8 mouse cellular contexts compared by ENCODE assay signal in the genomic region with DNA sequence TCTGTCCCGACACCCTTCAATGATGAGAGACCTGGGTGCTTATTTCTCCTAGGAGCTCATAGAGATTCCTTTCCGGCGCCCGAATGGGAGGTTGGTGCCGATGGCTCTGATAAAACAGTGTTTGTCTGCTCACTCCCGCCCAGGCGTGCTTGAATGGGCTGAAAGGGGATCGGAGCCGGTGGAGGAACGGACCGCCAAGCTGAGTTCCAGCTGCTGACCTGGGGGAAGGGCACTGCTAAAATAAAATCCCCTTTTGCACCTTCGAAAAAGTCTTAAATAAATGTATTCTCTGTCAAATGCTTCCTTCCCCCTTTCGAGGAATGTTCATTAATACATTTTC. TPM values are rescaled to one million over a fixed set of nuclear protein-coding genes. Genes with fewer than 3 reads are reported as not detected.
DNase-seq lines count a peak whose midpoint lies in the region; ATAC-seq and TF ChIP-seq lines count a peak whose summit lies in the region.

No protein-coding gene starts in this region.

- H3K4me2 ChIP-seq in lung, embryonic 14.5 days = peak overlapping the region; percentile 93
- H3K4me2 ChIP-seq in embryonic facial prominence, embryonic 15.5 days (replicated peaks) = peak overlapping the region; percentile 72
- peak overlapping the region; percentile 73 for H3K4me2 ChIP-seq in neural tube, embryonic 14.5 days (ENCODE audit: low read depth, low read length)

- peak overlapping the region; percentile 78 for H3K4me3 ChIP-seq in lung, embryonic 14.5 days (ENCODE audit: low read depth, low read length)
- H3K4me3 ChIP-seq in embryonic facial prominence, embryonic 15.5 days (replicated peaks) = peak overlapping the region; percentile 97
- peak overlapping the region; percentile 92 for H3K4me3 ChIP-seq in limb, embryonic 10.5 days
- H3K4me3 ChIP-seq in neural tube, embryonic 14.5 days (ENCODE audit: low read depth, low read length) = peak overlapping the region; percentile 91

- H3K4me1 ChIP-seq in lung, embryonic 14.5 days (ENCODE audit: insufficient read depth) = peaks cover 11% of the 10 kb centered on the region
- H3K4me1 ChIP-seq in embryonic facial prominence, embryonic 15.5 days = peaks cover 41% of the 10 kb centered on the region
- H3K4me1 ChIP-seq in limb, embryonic 10.5 days = peaks cover 35% of the 10 kb centered on the region
- H3K4me1 ChIP-seq in neural tube, embryonic 14.5 days (ENCODE audit: control insufficient read depth, insufficient read depth, low read length) = peaks cover 28% of the 10 kb centered on the region

- TF ChIP-seq CTCF in lung, embryonic 14.5 days (IDR thresholded peaks at IDR 0.05; ENCODE audit: low read depth) = no peak

- H3K9ac ChIP-seq in lung, embryonic 14.5 days = peak overlapping the region; percentile 67
- peak overlapping the region; percentile 37 for H3K9ac ChIP-seq in embryonic facial prominence, embryonic 15.5 days
- H3K9ac ChIP-seq in neural tube, embryonic 14.5 days (replicated peaks; ENCODE audit: low read depth, low read length) = peak overlapping the region; percentile 68

- H3K27ac ChIP-seq in lung, embryonic 14.5 days (ENCODE audit: low read depth) = peak overlapping the region; percentile 88
- peak overlapping the region; percentile 85 for H3K27ac ChIP-seq in embryonic facial prominence, embryonic 15.5 days (replicated peaks)
- H3K27ac ChIP-seq in limb, embryonic 10.5 days = peak overlapping the region; percentile 95
- peak overlapping the region; percentile 85 for H3K27ac ChIP-seq in neural tube, embryonic 14.5 days (ENCODE audit: low read depth, low read length)

- H3K9me3 ChIP-seq in lung, embryonic 14.5 days (ENCODE audit: low read depth, low read length) = no peaks in the 10 kb centered on the region
- H3K9me3 ChIP-seq in embryonic facial prominence, embryonic 15.5 days (replicated peaks) = no peaks in the 10 kb centered on the region
- H3K9me3 ChIP-seq in limb, embryonic 10.5 days (replicated peaks) = no peaks in the 10 kb centered on the region
- H3K9me3 ChIP-seq in neural tube, embryonic 14.5 days (ENCODE audit: control insufficient read depth, low read length) = no peaks in the 10 kb centered on the region

- peaks cover 36% of the 10 kb centered on the region for H3K36me3 ChIP-seq in lung, embryonic 14.5 days (ENCODE audit: insufficient read depth)
- H3K36me3 ChIP-seq in embryonic facial prominence, embryonic 15.5 days = peaks cover 23% of the 10 kb centered on the region
- peaks cover 35% of the 10 kb centered on the region for H3K36me3 ChIP-seq in limb, embryonic 10.5 days
- H3K36me3 ChIP-seq in neural tube, embryonic 14.5 days (ENCODE audit: control insufficient read depth, insufficient read depth, low read length) = peaks cover 20% of the 10 kb centered on the region

- ATAC-seq in lung, embryonic 14.5 days (ENCODE audit: insufficient read depth) = peak; percentile 49
- ATAC-seq in embryonic facial prominence, embryonic 15.5 days (ENCODE audit: insufficient number of reproducible peaks, low FRiP score, low TSS enrichment, low read depth) = peak; percentile 45
- peak; percentile 41 for ATAC-seq in neural tube, embryonic 14.5 days (ENCODE audit: low read depth)

- peaks cover 9% of the 10 kb centered on the region; the same call in 1 of the 2 replicates for H3K27me3 ChIP-seq in lung, embryonic 14.5 days (ENCODE audit: insufficient read depth, low read length)
- no peaks in the 10 kb centered on the region for H3K27me3 ChIP-seq in embryonic facial prominence, embryonic 15.5 days
- peaks cover 12% of the 10 kb centered on the region; the same call in 1 of the 2 replicates for H3K27me3 ChIP-seq in limb, embryonic 10.5 days (ENCODE audit: low read depth, poor library complexity, severe bottlenecking)
- H3K27me3 ChIP-seq in neural tube, embryonic 14.5 days (ENCODE audit: control insufficient read depth, insufficient read depth, low read length) = no peaks in the 10 kb centered on the region

- no peak for DNase-seq in lung, embryonic 14.5 days
- DNase-seq in lung, postnatal 10 days = no peak
- DNase-seq in limb, embryonic 10.5 days (ENCODE audit: low spot score) = no peak
- DNase-seq in retina, postnatal 1 day = no peak
- DNase-seq in cerebellum, postnatal 10 days = no peak
- no peak for DNase-seq in B cell, adult 2 months

- 5% methylated on average over 13 of the region's 13 CpGs for WGBS in lung, embryonic 14.5 days
- WGBS in embryonic facial prominence, embryonic 15.5 days = 7% methylated on average over 13 of the region's 13 CpGs
- WGBS in limb, embryonic 10.5 days = 7% methylated on average over 13 of the region's 13 CpGs
- WGBS in neural tube, embryonic 14.5 days = 6% methylated on average over 13 of the region's 13 CpGs

RNA-seq across cellular contexts. Expression of a gene that starts 0.5 kb away (rescaled TPM):
- polyA plus RNA-seq in lung, embryonic 14.5 days (2014; fragmentation: Nextera tagmentation; extraction: Ambion mirVana) = 334 and 368 TPM in 2 replicates
- 335 and 338 TPM in 2 replicates for polyA plus RNA-seq in embryonic facial prominence, embryonic 15.5 days (2015; fragmentation: Nextera tagmentation; extraction: Ambion mirVana)
- 419 and 440 TPM in 2 replicates for polyA plus RNA-seq in limb, embryonic 10.5 days (2016; fragmentation: Nextera tagmentation; extraction: Ambion mirVana)
- polyA plus RNA-seq in neural tube, embryonic 14.5 days (2014; fragmentation: Nextera tagmentation; extraction: Ambion mirVana) = 321 and 329 TPM in 2 replicates

RNA-seq across cellular contexts. Expression of a gene that starts 2.4 kb away (rescaled TPM):
- polyA plus RNA-seq in lung, embryonic 14.5 days (2014; fragmentation: Nextera tagmentation; extraction: Ambion mirVana) = 2.2 and 2.9 TPM in 2 replicates
- 4.2 and 5.8 TPM in 2 replicates for polyA plus RNA-seq in embryonic facial prominence, embryonic 15.5 days (2015; fragmentation: Nextera tagmentation; extraction: Ambion mirVana)
- polyA plus RNA-seq in limb, embryonic 10.5 days (2016; fragmentation: Nextera tagmentation; extraction: Ambion mirVana) = 5.0 and 8.4 TPM in 2 replicates
- polyA plus RNA-seq in neural tube, embryonic 14.5 days (2014; fragmentation: Nextera tagmentation; extraction: Ambion mirVana) = 31.0 and 38.3 TPM in 2 replicates

RNA-seq across cellular contexts. Expression of a gene that starts 22.8 kb away (rescaled TPM):
- polyA plus RNA-seq in lung, embryonic 14.5 days (2014; fragmentation: Nextera tagmentation; extraction: Ambion mirVana) = 27.8 and 31.8 TPM in 2 replicates
- polyA plus RNA-seq in embryonic facial prominence, embryonic 15.5 days (2015; fragmentation: Nextera tagmentation; extraction: Ambion mirVana) = 25.1 and 30.6 TPM in 2 replicates
- polyA plus RNA-seq in limb, embryonic 10.5 days (2016; fragmentation: Nextera tagmentation; extraction: Ambion mirVana) = 25.7 and 31.1 TPM in 2 replicates
- 56.9 TPM in 2 replicates for polyA plus RNA-seq in neural tube, embryonic 14.5 days (2014; fragmentation: Nextera tagmentation; extraction: Ambion mirVana)

RNA-seq across cellular contexts. Expression of a gene that starts 39.8 kb away (rescaled TPM):
- not detected in 2 replicates for polyA plus RNA-seq in lung, embryonic 14.5 days (2014; fragmentation: Nextera tagmentation; extraction: Ambion mirVana)
- not detected in 2 replicates for polyA plus RNA-seq in embryonic facial prominence, embryonic 15.5 days (2015; fragmentation: Nextera tagmentation; extraction: Ambion mirVana)
- not detected in 2 replicates for polyA plus RNA-seq in limb, embryonic 10.5 days (2016; fragmentation: Nextera tagmentation; extraction: Ambion mirVana)
- polyA plus RNA-seq in neural tube, embryonic 14.5 days (2014; fragmentation: Nextera tagmentation; extraction: Ambion mirVana) = not detected in 2 replicates

RNA-seq across cellular contexts. Expression of a gene that starts 53.7 kb away (rescaled TPM):
- polyA plus RNA-seq in lung, embryonic 14.5 days (2014; fragmentation: Nextera tagmentation; extraction: Ambion mirVana) = 0.41 TPM in 1 of 2 replicates, not detected in the other
- polyA plus RNA-seq in embryonic facial prominence, embryonic 15.5 days (2015; fragmentation: Nextera tagmentation; extraction: Ambion mirVana) = 67.9 and 76.8 TPM in 2 replicates
- polyA plus RNA-seq in limb, embryonic 10.5 days (2016; fragmentation: Nextera tagmentation; extraction: Ambion mirVana) = 0.26 and 1.1 TPM in 2 replicates
- 10.7 and 10.8 TPM in 2 replicates for polyA plus RNA-seq in neural tube, embryonic 14.5 days (2014; fragmentation: Nextera tagmentation; extraction: Ambion mirVana)
